Mouse (Mus musculus) forebrain, embryonic 14.5 days (tissue): ENCODE data around the gene Chka. TPM values are rescaled to one million over a fixed set of nuclear protein-coding genes. Genes with fewer than 3 reads are reported as not detected.

Experiments used
- ATAC-seq: fragments of 200-750 bp; cut with Nextera tagmentation; 2 replicates; pipeline ENCODE4 v1.8.0; 2017; ENCODE audit warnings: mild to moderate bottlenecking, moderate library complexity
- DNase-seq: peaks from one replicate; pipeline ENCODE4 v3.0.0-alpha.2; 2015; ENCODE audit warnings: low spot score
- H3K27ac ChIP-seq: fragments of 300-500 bp; sonication (generic); 2 replicates; pipeline ENCODE4 v1.5.1; 2014; ENCODE audit warnings: low read depth, mild to moderate bottlenecking, control low read depth, low read length, moderate library complexity
- H3K27me3 ChIP-seq: fragments of 300-500 bp; sonication (generic); replicated peaks from 2 replicates; pipeline ENCODE4 v1.6.1; 2014; ENCODE audit warnings: low read length, control low read depth, mixed read lengths; ENCODE audit not compliant: control insufficient read depth, insufficient read depth
- H3K36me3 ChIP-seq: fragments of 300-500 bp; sonication (generic); 2 replicates; pipeline ENCODE4 v1.6.1; 2014; ENCODE audit warnings: low read length, control low read depth; ENCODE audit not compliant: control insufficient read depth, insufficient read depth
- H3K4me1 ChIP-seq: fragments of 300-500 bp; sonication (generic); 2 replicates; pipeline ENCODE4 v1.6.1; 2014; ENCODE audit warnings: antibody characterized with exemption, low read length, control low read depth; ENCODE audit not compliant: control insufficient read depth, insufficient read depth
- H3K4me2 ChIP-seq: fragments of 300-500 bp; sonication (generic); 2 replicates; pipeline ENCODE4 v1.6.1; 2014; ENCODE audit warnings: mild to moderate bottlenecking, control low read depth, low read length
- H3K4me3 ChIP-seq: fragments of 300-500 bp; sonication (generic); 2 replicates; pipeline ENCODE4 v1.5.1; 2014; ENCODE audit warnings: low read depth, low read length, control low read depth
- H3K9ac ChIP-seq: fragments of 300-500 bp; sonication (generic); 2 replicates; pipeline ENCODE4 v1.6.1; 2014; ENCODE audit warnings: mild to moderate bottlenecking, low read length, control low read depth, moderate library complexity
- H3K9me3 ChIP-seq: fragments of 300-500 bp; sonication (generic); replicated peaks from 2 replicates; pipeline ENCODE4 v1.6.1; 2016; ENCODE audit warnings: low read length, control low read depth, mixed read lengths; ENCODE audit not compliant: control insufficient read depth
- WGBS: fragments of 180-500 bp; shearing (Covaris S2); extraction: QIAGEN DNeasy Blood & Tissue Kit; methylation state at CpG from one replicate; pipeline ENCODE4 v1.1.7; 2014; 5-methylcytosine and 5-hydroxymethylcytosine counted together
- polyA plus RNA-seq: library from polyadenylated mRNA; unstranded; fragments of >200 nt; fragmentation: Nextera tagmentation; extraction: Ambion mirVana; gene quantifications from 2 replicates; pipeline ENCODE4 v1.2.1, GENCODE M21; 2014

Gene Chka
- polyA plus RNA-seq, 1 experiment from 2014 or later, result 32.0 TPM

DNA sequence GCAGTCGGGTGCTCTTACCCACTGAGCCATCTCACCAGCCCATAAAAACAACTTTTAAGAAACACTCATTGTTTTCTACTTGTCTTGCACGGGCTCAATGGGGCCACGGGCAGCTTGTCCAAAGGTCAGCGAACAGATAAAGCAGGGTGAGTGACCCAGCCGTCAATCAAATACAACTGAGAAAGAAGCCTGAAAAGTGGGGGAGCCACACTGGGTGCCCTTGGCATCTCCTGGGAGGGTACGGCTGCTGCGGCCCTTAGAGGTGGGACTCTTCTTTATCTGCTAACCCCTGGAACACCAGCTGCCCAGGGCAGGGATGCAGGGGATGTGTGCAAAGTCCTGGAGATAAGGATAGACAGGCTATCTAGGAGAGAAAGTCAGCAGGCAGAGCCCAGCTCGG, 19.9 kb upstream of the Chka start:
- no peak overlapping the region for H3K4me2 ChIP-seq
- no peak overlapping the region for H3K27ac ChIP-seq
- no peak overlapping the region for H3K9ac ChIP-seq
- no peaks in the 10 kb centered on the region for H3K9me3 ChIP-seq
- 79% methylated on average over 8 of the region's 8 CpGs for WGBS
- ATAC-seq, result no peak
- H3K4me1 ChIP-seq, result no peaks in the 10 kb centered on the region
- no peaks in the 10 kb centered on the region for H3K36me3 ChIP-seq
- H3K4me3 ChIP-seq, result no peak overlapping the region
- H3K27me3 ChIP-seq, result no peaks in the 10 kb centered on the region
- DNase-seq, result no peak

- Histone ChIP-seq H3K9ac (no peak overlapping the region), H3K4me1 (no peaks in the 10 kb centered on the region), H3K9me3 (no peaks in the 10 kb centered on the region), H3K27ac (no peak overlapping the region), H3K36me3 (no peaks in the 10 kb centered on the region), H3K4me2 (no peak overlapping the region), H3K4me3 (no peak overlapping the region), H3K27me3 (no peaks in the 10 kb centered on the region)
- no peak for ATAC-seq
- WGBS, result 67% methylated on average over 4 of the region's 4 CpGs
- no peak for DNase-seq
These were observed 18.7 kb upstream of the Chka start for GRCm38 (mm10) chr19:3832851-3833353.

- H3K27ac ChIP-seq, result no peak overlapping the region
- H3K9ac ChIP-seq, result no peak overlapping the region
- WGBS, result 93% methylated on average over 7 of the region's 7 CpGs
- no peak overlapping the region for H3K4me3 ChIP-seq
- no peak for ATAC-seq
- H3K27me3 ChIP-seq, result no peaks in the 10 kb centered on the region
- no peak overlapping the region for H3K4me2 ChIP-seq
- H3K36me3 ChIP-seq, result no peaks in the 10 kb centered on the region
- no peaks in the 10 kb centered on the region for H3K9me3 ChIP-seq
- H3K4me1 ChIP-seq, result no peaks in the 10 kb centered on the region
- no peak for DNase-seq
These were observed 17.3 kb upstream of the Chka start for GRCm38 (mm10) chr19:3834301-3834700.

- Histone ChIP-seq H3K4me1 (no peaks in the 10 kb centered on the region), H3K4me2 (no peak overlapping the region), H3K27me3 (no peaks in the 10 kb centered on the region), H3K9me3 (no peaks in the 10 kb centered on the region), H3K4me3 (no peak overlapping the region), H3K9ac (no peak overlapping the region), H3K36me3 (no peaks in the 10 kb centered on the region), H3K27ac (no peak overlapping the region)
- DNase-seq (no peak), ATAC-seq (no peak)
- 92% methylated on average over 9 of the region's 9 CpGs for WGBS
These were observed 14.8 kb upstream of the Chka start for GRCm38 (mm10) chr19:3836791-3837190.

DNA sequence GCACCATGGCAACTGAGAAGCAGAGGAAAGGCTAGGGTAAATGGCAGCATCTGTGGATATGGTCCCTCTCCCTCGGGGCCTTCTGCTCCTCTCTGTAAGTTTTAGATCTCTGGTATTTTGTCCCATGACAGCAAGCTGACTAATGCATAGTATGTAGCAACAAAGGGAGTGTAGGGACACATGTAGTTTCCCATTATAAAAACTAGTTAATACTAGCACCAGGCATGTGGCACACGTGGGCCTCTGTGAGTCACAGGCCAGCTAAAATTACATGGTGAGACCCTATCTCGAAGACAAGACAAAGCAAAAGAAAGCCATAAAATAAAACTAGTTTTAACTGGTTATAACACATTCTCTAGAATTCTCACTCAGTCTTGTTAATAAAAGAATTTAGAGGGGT, 12.6 kb upstream of the Chka start:
- H3K36me3 ChIP-seq, result no peaks in the 10 kb centered on the region
- DNase-seq, result no peak
- WGBS, result 75% methylated on average over 3 of the region's 3 CpGs
- ATAC-seq, result no peak
- no peaks in the 10 kb centered on the region for H3K9me3 ChIP-seq
- H3K4me2 ChIP-seq, result no peak overlapping the region
- no peaks in the 10 kb centered on the region for H3K4me1 ChIP-seq
- H3K4me3 ChIP-seq, result no peak overlapping the region
- no peak overlapping the region for H3K9ac ChIP-seq
- no peaks in the 10 kb centered on the region for H3K27me3 ChIP-seq
- no peak overlapping the region for H3K27ac ChIP-seq

GRCm38 (mm10) chr19:3839686-3840085, 11.9 kb upstream of the Chka start:
- H3K27me3 ChIP-seq, result no peaks in the 10 kb centered on the region
- no peak overlapping the region for H3K27ac ChIP-seq
- 81% methylated on average over 2 of the region's 2 CpGs for WGBS
- ATAC-seq (no peak), DNase-seq (no peak)
- no peak overlapping the region for H3K4me3 ChIP-seq
- H3K4me2 ChIP-seq, result no peak overlapping the region
- H3K4me1 ChIP-seq, result no peaks in the 10 kb centered on the region
- H3K9ac ChIP-seq, result no peak overlapping the region
- H3K9me3 ChIP-seq, result no peaks in the 10 kb centered on the region
- no peaks in the 10 kb centered on the region for H3K36me3 ChIP-seq

DNA sequence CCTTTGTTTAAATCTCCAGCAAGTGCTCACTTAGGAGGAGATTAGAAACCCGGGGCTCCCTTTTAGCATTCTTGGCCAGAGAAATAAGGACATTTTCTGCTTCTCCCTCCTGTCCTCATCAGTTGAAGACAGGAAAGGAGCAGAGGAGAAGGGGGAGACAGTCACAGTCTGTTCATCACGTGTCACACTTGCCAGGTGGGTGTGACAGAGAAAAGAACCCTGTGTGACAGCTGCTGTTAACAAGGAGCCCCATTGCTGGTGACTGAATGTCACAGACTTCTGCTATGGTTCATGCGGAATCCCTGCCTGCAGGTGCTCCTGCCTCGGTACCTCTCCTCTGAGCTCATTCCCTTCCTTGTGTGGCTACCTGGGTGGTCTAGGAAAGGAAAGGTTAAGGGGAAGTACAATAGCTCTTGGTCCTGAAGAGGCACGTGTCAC, 11.3 kb upstream of the Chka start:
- Histone ChIP-seq H3K27ac (no peak overlapping the region), H3K4me1 (no peaks in the 10 kb centered on the region), H3K27me3 (no peaks in the 10 kb centered on the region), H3K9me3 (no peaks in the 10 kb centered on the region), H3K4me3 (no peak overlapping the region), H3K36me3 (no peaks in the 10 kb centered on the region), H3K9ac (no peak overlapping the region), H3K4me2 (no peak overlapping the region)
- WGBS, result 46% methylated on average over 5 of the region's 5 CpGs
- ATAC-seq (no peak), DNase-seq (no peak)

- H3K36me3 ChIP-seq, result no peaks in the 10 kb centered on the region
- H3K4me2 ChIP-seq, result no peak overlapping the region
- no peak overlapping the region for H3K27ac ChIP-seq
- H3K9ac ChIP-seq, result no peak overlapping the region
- no peaks in the 10 kb centered on the region for H3K27me3 ChIP-seq
- WGBS, result 80% methylated on average over 5 of the region's 5 CpGs
- DNase-seq (no peak), ATAC-seq (no peak)
- no peaks in the 10 kb centered on the region for H3K9me3 ChIP-seq
- no peak overlapping the region for H3K4me3 ChIP-seq
- H3K4me1 ChIP-seq, result no peaks in the 10 kb centered on the region
These were observed 10.9 kb upstream of the Chka start for GRCm38 (mm10) chr19:3840685-3841084.

- no peak overlapping the region for H3K4me3 ChIP-seq
- ATAC-seq, result no peak
- no peak for DNase-seq
- no peaks in the 10 kb centered on the region for H3K9me3 ChIP-seq
- no peaks in the 10 kb centered on the region for H3K27me3 ChIP-seq
- no peaks in the 10 kb centered on the region for H3K4me1 ChIP-seq
- H3K9ac ChIP-seq, result no peak overlapping the region
- no peak overlapping the region for H3K4me2 ChIP-seq
- H3K27ac ChIP-seq, result no peak overlapping the region
- WGBS, result 56% methylated on average over 12 of the region's 12 CpGs
- H3K36me3 ChIP-seq, result no peaks in the 10 kb centered on the region
These were observed 9.0 kb upstream of the Chka start for GRCm38 (mm10) chr19:3842359-3843148.
